Mouse (Mus musculus) olfactory bulb, adult 2 months (tissue): Measurements from ENCODE around the gene 4933402D24Rik.

Source experiments
- CTCF ChIP-seq: fragments of 200-500 bp; IDR thresholded peaks from 2 replicates; pipeline ENCODE4 v1.5.1; 2012; ENCODE audit warnings: low read depth, mild to moderate bottlenecking, low read length, moderate library complexity; ENCODE audit not compliant: insufficient read depth
- POLR2A ChIP-seq: fragments of 200-500 bp; IDR thresholded peaks from 2 replicates; pipeline ENCODE4 v1.6.1; 2012; ENCODE audit warnings: mild to moderate bottlenecking, low read depth, low read length, moderate library complexity; ENCODE audit not compliant: insufficient read depth

- TF ChIP-seq POLR2A (no peak), CTCF (no peak)
These were observed 39.3 kb downstream of the 4933402D24Rik start for GRCm38 (mm10) chr1:63729796-63730195.
